Mouse (Mus musculus): ENCODE measurements around the gene Icam2. TPM values are rescaled to one million over a fixed set of nuclear protein-coding genes. Genes with fewer than 3 reads are reported as not detected.

Icam2 gene
- polyA plus RNA-seq (2017; shearing (Covaris generic)): 104 TPM

DNA sequence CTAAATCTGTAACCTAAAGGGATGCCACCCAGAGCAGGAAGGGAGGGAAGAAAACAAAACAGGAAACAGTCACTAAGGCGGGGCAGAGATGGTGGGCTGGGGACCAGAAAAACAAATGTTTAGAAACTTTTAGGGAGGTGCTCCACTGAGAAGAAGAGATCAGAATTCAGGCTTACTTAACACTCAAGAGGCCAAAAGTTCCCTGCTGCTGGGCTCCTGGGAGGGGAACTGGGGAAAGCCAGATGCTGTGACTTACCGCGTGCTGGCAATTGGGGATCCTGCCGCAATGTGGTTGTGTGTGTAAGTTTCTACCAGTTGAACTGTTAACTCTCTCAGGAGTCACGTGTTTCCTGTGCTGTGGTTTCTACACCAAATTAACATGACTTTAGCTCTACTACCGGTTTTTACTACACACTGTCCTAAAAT, at the start of gene Icam2:
Icam2 (minus strand) TSS at position 285 of the 426 bp plus-strand sequence.

DNA sequence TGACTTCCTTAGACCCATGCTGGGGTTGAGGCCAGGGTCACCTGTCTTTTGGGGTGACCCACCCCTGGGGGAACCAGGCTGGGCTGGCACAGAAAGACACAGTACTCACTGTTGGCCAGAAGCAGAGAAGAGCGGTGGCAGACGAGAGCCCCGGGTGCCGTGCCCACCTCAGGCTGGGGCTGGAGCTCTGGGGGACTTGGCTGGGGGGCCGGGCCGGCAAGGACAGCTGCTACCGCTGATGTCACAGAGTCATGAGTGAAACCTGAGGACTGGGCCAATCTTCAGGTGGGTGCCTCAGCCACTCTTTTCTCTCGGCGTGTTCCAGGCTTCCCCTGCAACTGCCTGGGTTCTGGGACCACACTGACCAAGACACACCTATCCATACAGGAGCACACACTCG, 22.5 kb downstream of the Icam2 start, which contains the start of gene Prr29:
Prr29 (plus strand) TSS at position 107 of the 400 bp plus-strand sequence.

GRCm38 (mm10) chr11:106353188-106353587, 34.7 kb downstream of the Icam2 start, which contains the start of gene Scn4a:
Scn4a (minus strand) TSS chr11:106353288.

Other genes with a start within 250 kb of the Icam2 start
- not detected for gene Gm10840, start 227.2 kb downstream of the Icam2 start, polyA plus RNA-seq (2017; shearing (Covaris generic))
- 952 TPM for gene Limd2, start 227.2 kb downstream of the Icam2 start, polyA plus RNA-seq (2017; shearing (Covaris generic))
- 41.8 TPM for gene Strada, start 185.9 kb downstream of the Icam2 start, polyA plus RNA-seq (2017; shearing (Covaris generic))
- gene Ccdc47, start 171.7 kb downstream of the Icam2 start, polyA plus RNA-seq (2017; shearing (Covaris generic)): 136 TPM
- 105 TPM for gene Ddx42, start 171.1 kb downstream of the Icam2 start, polyA plus RNA-seq (2017; shearing (Covaris generic))
- 86.4 TPM for gene Ftsj3, start 132.0 kb downstream of the Icam2 start, polyA plus RNA-seq (2017; shearing (Covaris generic))
- gene Psmc5, start 131.9 kb downstream of the Icam2 start, polyA plus RNA-seq (2017; shearing (Covaris generic)): 203 TPM
- gene Smarcd2, start 115.1 kb downstream of the Icam2 start, polyA plus RNA-seq (2017; shearing (Covaris generic)): 18.2 TPM
- gene Tcam1, start 111.4 kb downstream of the Icam2 start, polyA plus RNA-seq (2017; shearing (Covaris generic)): not detected
- not detected for gene Gh, start 86.2 kb downstream of the Icam2 start, polyA plus RNA-seq (2017; shearing (Covaris generic))
- 56.1 TPM for gene Cd79b, start 73.3 kb downstream of the Icam2 start, polyA plus RNA-seq (2017; shearing (Covaris generic))
- not detected for gene Scn4a, start 34.8 kb downstream of the Icam2 start, polyA plus RNA-seq (2017; shearing (Covaris generic))
- gene Prr29, start 22.6 kb downstream of the Icam2 start, polyA plus RNA-seq (2017; shearing (Covaris generic)): not detected
- 2.3 TPM for gene Ern1, start 99.8 kb upstream of the Icam2 start, polyA plus RNA-seq (2017; shearing (Covaris generic))
- gene Tex2, start 225.3 kb upstream of the Icam2 start, polyA plus RNA-seq (2017; shearing (Covaris generic)): 29.4 TPM

All from inflammation-experienced regulatory T-cells, adult 16 weeks (primary cell).